Mouse (Mus musculus): ENCODE measurements around the gene Myl4. TPM values are rescaled to one million over a fixed set of nuclear protein-coding genes. Genes with fewer than 3 reads are reported as not detected.
A peak's percentile ranks its signal among the peaks of the same experiment; 100 is the strongest.

Myl4 gene
- polyA plus RNA-seq, 1 experiment from 2014 or later = 7.1 TPM

DNA sequence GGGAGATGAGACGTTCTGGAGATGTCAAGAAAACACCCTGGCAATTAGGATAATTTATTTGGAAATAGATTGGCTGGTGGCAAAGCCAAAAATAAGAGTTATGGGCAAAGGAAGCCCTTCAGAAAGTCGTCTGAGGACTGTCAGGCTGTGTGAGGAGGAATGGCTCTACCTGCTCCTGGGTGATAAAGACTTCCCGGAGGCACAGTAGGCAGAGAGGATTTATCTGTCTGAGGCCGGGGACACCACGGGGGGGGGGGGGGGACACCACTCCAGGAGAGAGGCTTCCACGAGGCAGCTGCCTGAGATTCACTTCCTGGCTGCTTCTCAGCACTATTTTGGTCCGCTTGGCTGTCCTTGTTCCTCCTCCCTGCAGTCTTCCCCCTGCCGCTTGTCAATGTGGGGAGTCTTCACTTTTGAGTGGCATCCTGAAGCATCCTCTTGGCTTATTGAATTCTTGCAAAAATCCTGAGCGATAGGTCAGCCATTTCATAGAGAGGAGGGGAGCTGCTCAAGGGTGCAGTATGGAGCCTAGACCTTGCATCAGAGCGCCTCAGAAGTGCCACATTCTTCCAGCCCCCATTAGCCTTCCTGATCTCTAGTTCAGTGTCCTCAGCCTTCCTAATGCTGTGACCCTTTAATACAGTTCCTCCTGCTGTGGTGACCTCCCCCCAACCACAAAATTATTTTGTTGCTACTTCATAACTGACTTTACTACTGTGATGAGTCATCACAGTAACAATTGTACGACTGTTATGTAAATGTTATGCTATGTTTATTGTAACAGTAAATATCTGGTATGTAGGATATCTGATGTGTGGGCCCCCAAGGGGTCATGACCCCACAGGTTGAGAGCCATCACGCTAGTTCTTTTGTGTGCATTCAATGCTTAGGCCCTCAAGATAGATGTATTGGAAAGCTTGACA lies 71.8 kb downstream of the Myl4 start:
- TF ChIP-seq CTCF (IDR thresholded peaks at IDR 0.05; ENCODE audit: low read depth) = no peak
- Histone ChIP-seq H3K27me3 (replicated peaks; ENCODE audit: control insufficient read depth, insufficient read depth, low read length) (no peaks in the 10 kb centered on the region), H3K4me1 (replicated peaks; ENCODE audit: control insufficient read depth, insufficient read depth, low read length) (0 out of 2 replicates have a peak, but pooled peaks cover 3% of the 10 kb centered on the region), H3K27ac (ENCODE audit: low read depth, low read length) (no peak overlapping the region), H3K4me3 (ENCODE audit: low read depth, low read length) (no peak overlapping the region), H3K9me3 (ENCODE audit: control insufficient read depth) (no peaks in the 10 kb centered on the region), H3K4me2 (replicated peaks; ENCODE audit: low read depth) (no peak overlapping the region), H3K36me3 (ENCODE audit: control insufficient read depth, insufficient read depth) (no peaks in the 10 kb centered on the region), H3K9ac (ENCODE audit: low read depth, low read length) (no peak overlapping the region)
- no peak for ATAC-seq
- 32% methylated on average over 12 of the region's 12 CpGs for WGBS

DNA sequence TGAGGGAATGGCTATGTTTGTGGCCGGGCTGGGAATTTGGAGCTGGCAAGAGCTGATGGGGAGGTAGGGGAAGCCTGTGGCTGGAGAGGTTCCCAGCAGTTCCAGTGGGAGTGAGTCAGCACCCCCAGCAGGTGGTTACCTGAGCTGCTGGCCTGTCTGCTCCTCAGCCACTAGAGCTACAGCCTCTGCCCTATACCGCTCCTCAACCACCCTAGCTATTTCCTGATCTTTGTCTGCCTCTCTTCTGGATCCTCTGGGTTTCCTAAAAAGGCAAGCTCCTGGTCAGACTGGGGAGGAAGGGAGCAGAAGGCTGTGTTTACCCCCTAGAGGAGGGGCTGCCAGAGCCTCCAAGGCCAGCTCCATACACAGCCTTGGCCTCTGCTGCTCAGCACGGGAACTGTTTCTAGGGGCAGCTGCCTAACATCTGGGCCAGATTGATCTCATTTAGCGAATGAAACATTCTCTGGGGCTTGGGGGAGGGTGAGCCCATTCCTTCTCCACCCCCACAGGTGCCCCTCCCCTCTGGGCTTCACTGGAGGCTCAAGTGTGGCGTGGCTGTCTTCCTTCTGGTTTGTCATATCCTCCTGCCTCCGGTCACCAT lies 74.4 kb downstream of the Myl4 start:
- Histone ChIP-seq H3K4me2 (replicated peaks; ENCODE audit: low read depth) (no peak overlapping the region), H3K4me1 (replicated peaks; ENCODE audit: control insufficient read depth, insufficient read depth, low read length) (0 out of 2 replicates have a peak, but pooled peaks cover 3% of the 10 kb centered on the region), H3K9ac (ENCODE audit: low read depth, low read length) (no peak overlapping the region), H3K27me3 (replicated peaks; ENCODE audit: control insufficient read depth, insufficient read depth, low read length) (no peaks in the 10 kb centered on the region), H3K4me3 (ENCODE audit: low read depth, low read length) (no peak overlapping the region), H3K36me3 (ENCODE audit: control insufficient read depth, insufficient read depth) (no peaks in the 10 kb centered on the region), H3K9me3 (ENCODE audit: control insufficient read depth) (no peaks in the 10 kb centered on the region), H3K27ac (ENCODE audit: low read depth, low read length) (peak overlapping the region; percentile 60)
- WGBS = 31% methylated on average over 6 of the region's 6 CpGs
- TF ChIP-seq CTCF (IDR thresholded peaks at IDR 0.05; ENCODE audit: low read depth) = no peak
- ATAC-seq = peak; percentile 34

DNA sequence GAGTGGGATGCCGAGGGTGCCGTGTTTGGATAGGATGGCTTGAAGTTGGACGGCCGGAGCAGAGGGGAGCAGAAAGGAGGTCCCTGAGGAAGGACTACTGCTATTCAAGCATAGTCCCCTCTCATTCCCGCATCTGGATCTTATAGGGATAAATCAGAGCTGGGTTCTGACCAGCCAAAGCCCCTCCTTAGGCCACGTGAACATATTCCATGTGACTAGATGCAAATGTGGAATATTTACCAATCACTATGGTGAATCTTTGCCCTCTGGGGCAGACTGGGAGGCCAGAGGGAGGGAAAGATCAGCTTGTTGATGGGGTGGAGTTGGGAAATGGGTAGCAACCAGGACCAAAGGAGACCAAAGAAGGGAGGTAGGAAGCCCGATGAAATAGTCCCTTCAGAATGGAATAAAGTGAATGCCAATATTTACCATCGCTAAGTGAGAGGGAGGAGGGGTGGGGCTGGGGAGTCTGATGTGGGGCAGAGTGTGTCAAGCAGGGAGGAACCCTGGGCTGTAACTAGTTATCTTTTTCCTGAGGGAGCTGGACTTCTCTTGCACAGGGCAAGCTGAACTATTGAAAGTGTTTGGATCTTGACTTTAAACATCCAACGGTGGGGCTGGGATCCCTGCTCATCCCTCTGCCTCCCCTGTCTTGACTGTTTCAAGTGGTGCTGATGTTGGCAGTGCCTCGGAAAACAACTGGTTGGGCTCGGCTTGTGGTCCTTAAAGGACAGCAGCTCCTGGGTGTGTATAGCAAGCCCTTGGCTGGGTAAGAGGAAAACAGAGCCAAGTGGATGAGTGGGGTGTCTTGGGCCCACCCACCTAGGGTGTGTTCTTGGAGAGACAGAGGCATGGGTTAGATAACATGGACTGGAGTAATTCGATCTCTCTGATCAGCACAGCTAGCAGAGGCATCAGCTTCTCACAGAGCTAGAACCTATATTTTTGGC lies 75.3 kb downstream of the Myl4 start:
- H3K27me3 ChIP-seq (replicated peaks; ENCODE audit: control insufficient read depth, insufficient read depth, low read length) = no peaks in the 10 kb centered on the region
- WGBS = 27% methylated on average over 12 of the region's 12 CpGs
- peak overlapping the region; percentile 60 for H3K27ac ChIP-seq (ENCODE audit: low read depth, low read length)
- no peaks in the 10 kb centered on the region for H3K36me3 ChIP-seq (ENCODE audit: control insufficient read depth, insufficient read depth)
- H3K9me3 ChIP-seq (ENCODE audit: control insufficient read depth) = no peaks in the 10 kb centered on the region
- no peak overlapping the region for H3K4me3 ChIP-seq (ENCODE audit: low read depth, low read length)
- 0 out of 2 replicates have a peak, but pooled peaks cover 3% of the 10 kb centered on the region for H3K4me1 ChIP-seq (replicated peaks; ENCODE audit: control insufficient read depth, insufficient read depth, low read length)
- ATAC-seq = peak; percentile 36
- no peak overlapping the region for H3K4me2 ChIP-seq (replicated peaks; ENCODE audit: low read depth)
- no peak overlapping the region for H3K9ac ChIP-seq (ENCODE audit: low read depth, low read length)
- TF ChIP-seq CTCF (IDR thresholded peaks at IDR 0.05; ENCODE audit: low read depth) = no peak

DNA sequence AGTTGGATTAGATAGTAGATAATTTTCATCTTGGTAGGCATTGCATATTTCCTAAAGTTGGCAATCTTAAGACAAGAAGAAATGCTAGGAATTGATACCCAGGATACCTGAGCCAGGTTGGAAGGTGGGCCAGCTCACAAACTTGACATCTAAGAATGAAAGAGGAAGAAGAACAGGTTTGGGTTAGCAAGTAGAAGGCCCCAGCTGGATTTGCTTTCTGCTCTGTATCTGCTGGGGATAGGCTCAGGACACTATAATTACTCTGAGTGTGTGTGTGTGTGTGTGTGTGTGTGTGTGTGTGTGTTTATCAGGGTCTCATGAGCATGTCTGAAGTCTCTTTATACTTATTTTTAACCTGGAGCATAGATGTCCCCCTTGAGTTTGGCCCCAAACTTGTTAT lies 76.2 kb downstream of the Myl4 start:
- TF ChIP-seq CTCF (IDR thresholded peaks at IDR 0.05; ENCODE audit: low read depth) = no peak
- no peaks in the 10 kb centered on the region for H3K36me3 ChIP-seq (ENCODE audit: control insufficient read depth, insufficient read depth)
- H3K4me3 ChIP-seq (ENCODE audit: low read depth, low read length) = no peak overlapping the region
- no peak overlapping the region for H3K9ac ChIP-seq (ENCODE audit: low read depth, low read length)
- H3K4me2 ChIP-seq (replicated peaks; ENCODE audit: low read depth) = no peak overlapping the region
- no peak for ATAC-seq
- H3K27ac ChIP-seq (ENCODE audit: low read depth, low read length) = no peak overlapping the region
- 0 out of 2 replicates have a peak, but pooled peaks cover 3% of the 10 kb centered on the region for H3K4me1 ChIP-seq (replicated peaks; ENCODE audit: control insufficient read depth, insufficient read depth, low read length)
- no peaks in the 10 kb centered on the region for H3K27me3 ChIP-seq (replicated peaks; ENCODE audit: control insufficient read depth, insufficient read depth, low read length)
- H3K9me3 ChIP-seq (ENCODE audit: control insufficient read depth) = no peaks in the 10 kb centered on the region

DNA sequence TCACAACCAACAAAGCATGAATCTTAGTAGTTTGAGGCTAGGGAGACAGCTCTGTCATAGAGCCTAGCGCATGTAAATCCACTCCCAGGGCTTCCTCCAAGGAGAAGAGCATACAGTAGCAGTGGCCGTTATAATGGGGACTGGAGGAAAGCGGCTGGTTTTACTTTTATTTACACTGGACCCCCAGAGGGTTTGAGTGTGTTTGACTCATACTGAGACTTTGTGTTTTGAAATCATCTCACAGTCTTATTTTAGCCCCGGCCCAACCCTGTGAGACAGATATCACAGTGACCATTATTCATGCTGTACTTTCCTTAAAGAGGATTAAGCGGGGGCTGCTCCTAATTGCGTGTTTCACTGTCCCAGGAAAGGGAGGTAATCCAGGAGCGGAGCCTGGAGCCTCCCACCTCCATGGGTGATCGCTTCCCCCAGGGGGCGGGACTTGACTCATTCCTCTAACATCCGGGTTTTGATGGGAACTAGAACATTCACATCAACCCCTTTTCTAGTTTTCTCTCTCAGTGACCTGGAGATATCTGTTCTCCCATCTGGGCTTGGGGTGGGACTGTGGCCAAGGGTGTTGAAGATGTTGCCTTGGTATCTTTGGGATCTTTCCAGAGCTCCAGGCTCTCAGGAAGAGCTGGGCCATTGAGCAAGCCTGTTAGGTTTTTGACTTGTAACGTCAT lies 77.3 kb downstream of the Myl4 start:
- Histone ChIP-seq H3K9me3 (ENCODE audit: control insufficient read depth) (no peaks in the 10 kb centered on the region), H3K4me2 (replicated peaks; ENCODE audit: low read depth) (no peak overlapping the region), H3K36me3 (ENCODE audit: control insufficient read depth, insufficient read depth) (no peaks in the 10 kb centered on the region), H3K27me3 (replicated peaks; ENCODE audit: control insufficient read depth, insufficient read depth, low read length) (no peaks in the 10 kb centered on the region), H3K4me1 (replicated peaks; ENCODE audit: control insufficient read depth, insufficient read depth, low read length) (0 out of 2 replicates have a peak, but pooled peaks cover 3% of the 10 kb centered on the region), H3K9ac (ENCODE audit: low read depth, low read length) (no peak overlapping the region), H3K27ac (ENCODE audit: low read depth, low read length) (no peak overlapping the region), H3K4me3 (ENCODE audit: low read depth, low read length) (no peak overlapping the region)
- 48% methylated on average over 11 of the region's 11 CpGs for WGBS
- no peak for ATAC-seq
- TF ChIP-seq CTCF (IDR thresholded peaks at IDR 0.05; ENCODE audit: low read depth) = no peak
